Mouse (Mus musculus) megakaryocyte, embryonic 14.5 days (primary cell): ENCODE data around the gene Cyp2w1.

ENCODE experiments used
- FLI1 ChIP-seq: IDR thresholded peaks from 2 replicates; pipeline ENCODE4 v1.6.1; 2012; ENCODE audit warnings: low read length, inconsistent platforms, mixed read lengths
- GATA1 ChIP-seq: IDR thresholded peaks from 3 replicates; pipeline ENCODE4 v1.6.1; 2012; ENCODE audit warnings: mixed read lengths, low read length, inconsistent platforms, borderline replicate concordance

GRCm38 (mm10) chr5:139378986-139379629 is 26.7 kb downstream of the Cyp2w1 start:
- TF ChIP-seq GATA1 = no peak
- no peak for TF ChIP-seq FLI1
